Mouse (Mus musculus) C2C12 (cell line): Measurements from ENCODE around the gene Saxo1. TPM values are rescaled to one million over a fixed set of nuclear protein-coding genes. Genes with fewer than 3 reads are reported as not detected.

Experiments used
- H3K27me3 ChIP-seq: one replicate; pipeline ENCODE4 v1.6.1; 2011; ENCODE audit not compliant: control insufficient read depth, insufficient read depth, insufficient read length
- H3K36me3 ChIP-seq: one replicate; pipeline ENCODE4 v1.6.1; 2011; ENCODE audit not compliant: control insufficient read depth, insufficient read depth
- H3K4me3 ChIP-seq: one replicate; pipeline ENCODE4 v1.5.1; 2011; ENCODE audit warnings: mild to moderate bottlenecking, control low read depth; ENCODE audit not compliant: poor library complexity, insufficient read depth, severe bottlenecking
- H3K79me2 ChIP-seq: one replicate; pipeline ENCODE4 v1.6.1; 2011; ENCODE audit not compliant: control insufficient read depth, insufficient read depth
- H3K79me3 ChIP-seq: one replicate; pipeline ENCODE4 v1.6.1; 2011; ENCODE audit warnings: low read depth, control low read depth
- H3ac ChIP-seq: one replicate; pipeline ENCODE3; 2011; ENCODE audit warnings: low read depth; ENCODE audit not compliant: control insufficient read depth, insufficient read length
- CEBPB ChIP-seq: IDR thresholded peaks from one replicate; pipeline ENCODE4 v1.6.1; 2011; ENCODE audit warnings: low read depth, mild to moderate bottlenecking, control low read depth, moderate library complexity
- CTCF ChIP-seq: IDR thresholded peaks from one replicate; pipeline ENCODE4 v1.5.1; 2011; ENCODE audit not compliant: control insufficient read depth, insufficient read depth, insufficient read length
- FOSL1 ChIP-seq: IDR thresholded peaks from one replicate; pipeline ENCODE4 v1.8.0; 2011; ENCODE audit warnings: mild to moderate bottlenecking, low read length; ENCODE audit not compliant: poor library complexity, insufficient read depth, severe bottlenecking
- MAX ChIP-seq: IDR thresholded peaks from one replicate; pipeline ENCODE4 v1.6.1; 2011; ENCODE audit warnings: mild to moderate bottlenecking, control low read depth
- MYOD1 ChIP-seq: IDR thresholded peaks from one replicate; pipeline ENCODE4 v1.6.1; 2011; ENCODE audit warnings: low read depth; ENCODE audit not compliant: control insufficient read depth, insufficient read length
- MYOG ChIP-seq: IDR thresholded peaks from one replicate; pipeline ENCODE4 v1.6.1; 2011; ENCODE audit not compliant: control insufficient read depth, insufficient read length; ENCODE audit errors: extremely low read depth
- USF1 ChIP-seq: IDR thresholded peaks from one replicate; pipeline ENCODE4 v1.6.1; 2011; ENCODE audit warnings: low read depth, mild to moderate bottlenecking, control low read depth, moderate library complexity
- polyA plus RNA-seq: library from polyadenylated mRNA; unstranded; fragments of >200 nt; fragmentation: generic; extraction: Trizol; gene quantifications from one replicate; pipeline ENCODE4 v1.2.1, GENCODE M21; 2012; ENCODE audit warnings: missing spikeins

Saxo1 gene
- polyA plus RNA-seq, 1 experiment, result not detected

DNA sequence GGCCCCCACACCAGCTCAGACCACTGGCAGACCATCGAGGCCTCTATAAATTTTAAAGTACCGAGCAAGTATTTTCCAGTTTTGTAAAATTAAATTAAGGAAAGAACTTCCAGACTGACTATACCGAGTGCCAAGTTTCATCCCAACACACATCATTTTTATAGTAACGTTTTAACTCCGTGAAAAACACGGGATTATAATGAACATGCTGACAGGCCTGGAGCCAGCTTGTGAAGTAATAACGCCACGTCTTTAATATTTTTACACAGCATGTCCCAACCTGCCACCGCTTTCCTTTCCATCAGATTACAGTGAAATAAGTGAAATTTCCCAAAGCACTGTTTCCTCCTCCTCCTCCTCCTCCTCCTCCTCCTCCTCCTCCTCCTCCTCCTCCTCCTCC, 149.7 kb downstream of the Saxo1 start:
- H3K79me3 ChIP-seq, result no peaks in the 10 kb centered on the region
- no peak overlapping the region for H3K4me3 ChIP-seq
- H3K36me3 ChIP-seq, result no peaks in the 10 kb centered on the region
- H3K27me3 ChIP-seq, result no peaks in the 10 kb centered on the region
- TF ChIP-seq USF1 (no peak), MYOG (no peak), FOSL1 (no peak), MYOD1 (no peak), MAX (no peak), CTCF (no peak), CEBPB (no peak)
- H3K79me2 ChIP-seq, result no peaks in the 10 kb centered on the region
- H3ac ChIP-seq, result no peak overlapping the region

DNA sequence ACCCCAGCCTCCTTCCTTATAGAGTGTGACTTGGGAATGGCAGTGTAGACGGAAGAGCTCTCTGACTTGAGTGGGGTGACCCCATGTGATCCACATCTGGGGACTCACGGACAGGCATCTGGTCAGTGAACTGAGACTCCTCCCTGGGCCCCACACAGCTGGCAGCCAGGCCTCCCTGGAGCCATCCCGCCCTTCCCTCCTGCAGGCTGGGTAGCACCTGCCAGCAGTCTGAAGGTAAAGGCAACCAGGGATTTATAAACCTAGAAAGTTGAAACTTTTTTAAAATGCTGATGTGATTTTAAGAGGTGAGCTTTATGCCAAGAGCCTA, 151.0 kb downstream of the Saxo1 start:
- Histone ChIP-seq H3K4me3 (no peak overlapping the region), H3K79me3 (no peaks in the 10 kb centered on the region), H3K79me2 (no peaks in the 10 kb centered on the region), H3K27me3 (no peaks in the 10 kb centered on the region), H3ac (no peak overlapping the region), H3K36me3 (no peaks in the 10 kb centered on the region)
- TF ChIP-seq MAX, result no peak
- no peak for TF ChIP-seq MYOG
- TF ChIP-seq CEBPB, result no peak
- no peak for TF ChIP-seq USF1
- TF ChIP-seq MYOD1, result no peak
- TF ChIP-seq CTCF, result no peak
- no peak for TF ChIP-seq FOSL1

DNA sequence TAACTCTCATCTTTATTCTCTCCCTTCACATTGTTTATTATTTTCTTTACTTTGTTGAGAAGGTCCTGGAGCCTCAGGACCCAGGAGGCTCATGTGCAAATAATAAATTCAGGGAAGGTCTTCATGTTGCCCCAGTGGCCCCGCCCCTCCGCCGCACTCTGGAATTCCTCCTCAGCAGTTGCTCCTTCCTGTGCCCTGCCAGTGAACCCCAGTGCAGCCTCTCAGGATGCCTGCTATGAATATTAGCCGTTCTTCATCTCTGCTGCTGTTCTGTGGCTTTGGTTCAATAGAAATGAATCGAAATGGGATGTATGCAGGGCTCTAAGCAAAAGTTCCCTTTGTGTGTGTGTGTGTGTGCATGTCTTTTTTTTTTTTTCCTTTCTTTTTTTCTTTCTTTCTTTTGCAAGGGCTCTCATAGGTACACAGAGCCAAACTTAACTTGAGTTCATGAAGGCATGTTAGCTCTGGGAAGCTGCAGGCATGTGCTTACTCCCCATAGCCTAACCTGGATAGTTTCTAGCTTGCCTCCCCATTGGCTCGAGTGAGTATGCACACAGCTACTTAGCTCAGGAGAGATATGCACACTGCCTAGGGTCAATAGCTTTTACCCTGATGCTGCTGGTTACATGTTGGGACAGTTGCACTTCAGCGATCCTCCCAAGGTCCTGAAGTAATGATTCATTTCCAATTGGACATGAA, 151.5 kb downstream of the Saxo1 start:
- no peak overlapping the region for H3K4me3 ChIP-seq
- H3K79me2 ChIP-seq, result no peaks in the 10 kb centered on the region
- H3K27me3 ChIP-seq, result no peaks in the 10 kb centered on the region
- H3ac ChIP-seq, result no peak overlapping the region
- H3K36me3 ChIP-seq, result no peaks in the 10 kb centered on the region
- TF ChIP-seq MYOG (no peak), CEBPB (no peak)
- H3K79me3 ChIP-seq, result no peaks in the 10 kb centered on the region

DNA sequence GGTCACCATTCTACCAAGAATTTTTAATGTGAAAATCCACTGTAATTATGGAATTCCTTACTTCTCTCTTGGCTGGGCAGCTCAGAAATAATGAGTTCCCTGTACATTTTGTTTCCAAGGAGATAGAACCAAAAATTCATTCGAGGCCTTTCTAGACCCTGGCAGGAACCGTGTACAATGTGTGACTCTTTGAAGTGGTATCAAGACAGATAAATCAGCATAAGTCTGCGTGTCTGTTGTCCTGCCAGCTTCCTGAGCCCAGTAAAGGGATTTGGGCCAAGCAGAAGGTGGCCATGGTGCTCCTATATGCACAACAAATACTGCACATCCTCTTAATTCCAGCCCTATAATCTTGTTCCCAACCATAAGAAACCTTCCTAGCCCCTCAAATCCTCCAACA, 157.0 kb downstream of the Saxo1 start:
- H3K36me3 ChIP-seq, result no peaks in the 10 kb centered on the region

DNA sequence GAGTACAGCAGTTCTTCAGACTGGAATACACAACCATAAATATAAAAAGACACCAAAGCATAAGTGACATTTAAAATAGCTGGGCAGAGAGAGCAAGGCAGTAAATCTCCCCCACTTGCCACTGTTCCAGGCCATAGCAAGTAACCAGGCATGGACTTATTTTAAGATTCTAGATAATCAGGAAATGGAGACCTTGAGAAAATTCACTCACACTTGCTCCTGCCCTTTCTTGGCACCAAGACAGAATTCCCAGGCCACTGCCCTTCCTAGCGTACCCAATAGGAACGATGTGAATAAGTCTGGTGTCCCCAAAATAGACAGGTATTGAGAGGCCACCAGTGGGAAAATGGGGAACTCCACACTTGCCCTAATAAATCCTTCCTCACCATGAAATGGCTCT, 160.7 kb downstream of the Saxo1 start:
- Histone ChIP-seq H3K27me3 (no peaks in the 10 kb centered on the region), H3K4me3 (no peak overlapping the region), H3K36me3 (no peaks in the 10 kb centered on the region), H3K79me2 (no peaks in the 10 kb centered on the region), H3K79me3 (no peaks in the 10 kb centered on the region), H3ac (no peak overlapping the region)
- no peak for TF ChIP-seq CEBPB

More for the DNA sequence above, 157.0 kb downstream of the Saxo1 start:
- H3K79me2 ChIP-seq, result no peaks in the 10 kb centered on the region
- TF ChIP-seq CTCF (no peak), MYOD1 (no peak), MYOG (no peak), MAX (no peak), FOSL1 (no peak), CEBPB (no peak), USF1 (no peak)
- H3K27me3 ChIP-seq, result no peaks in the 10 kb centered on the region
- no peaks in the 10 kb centered on the region for H3K79me3 ChIP-seq
- no peak overlapping the region for H3K4me3 ChIP-seq
- no peak overlapping the region for H3ac ChIP-seq

DNA sequence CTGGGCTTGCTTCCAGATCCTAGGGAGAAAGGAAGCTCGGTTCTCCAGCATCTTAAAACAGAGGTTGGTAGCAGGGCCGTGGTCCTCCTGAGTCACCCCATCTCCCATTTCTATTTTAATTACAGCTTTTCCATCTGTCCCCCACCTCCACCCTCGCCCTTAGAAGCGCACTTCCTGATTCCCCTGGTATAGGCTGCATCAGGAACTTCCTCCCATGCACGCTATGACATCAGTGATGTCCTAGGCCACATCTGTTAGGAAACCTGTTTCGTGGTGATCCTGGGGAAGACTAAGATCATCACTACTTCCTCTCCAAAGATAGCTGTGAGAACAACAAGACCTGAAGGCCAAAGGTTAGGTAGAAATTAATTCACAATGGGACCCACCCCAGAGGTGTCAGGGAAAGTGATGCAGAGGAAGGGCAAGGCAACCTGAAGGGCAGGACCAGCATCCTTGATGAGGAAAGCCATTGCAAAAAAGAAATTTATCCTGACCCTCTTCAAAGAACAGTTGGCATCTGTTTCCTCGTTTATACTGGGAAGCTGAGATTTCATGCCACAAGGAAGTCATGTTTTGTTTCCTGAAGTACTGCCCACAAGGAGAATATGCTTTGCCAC, 161.3 kb downstream of the Saxo1 start:
- no peaks in the 10 kb centered on the region for H3K79me2 ChIP-seq
- no peak for TF ChIP-seq MYOG
- no peak for TF ChIP-seq CTCF
- no peak for TF ChIP-seq CEBPB
- TF ChIP-seq MYOD1, result no peak
- no peak for TF ChIP-seq MAX
- no peak for TF ChIP-seq USF1
- no peak for TF ChIP-seq FOSL1
- no peak overlapping the region for H3K4me3 ChIP-seq
- no peaks in the 10 kb centered on the region for H3K27me3 ChIP-seq
- H3ac ChIP-seq, result no peak overlapping the region
- no peaks in the 10 kb centered on the region for H3K36me3 ChIP-seq
- H3K79me3 ChIP-seq, result no peaks in the 10 kb centered on the region
